Mouse (Mus musculus) CD4-positive, CD25-positive, alpha-beta regulatory T cell, adult 4 months (primary cell): ENCODE results near the gene Taar1. TPM values are rescaled to one million over a fixed set of nuclear protein-coding genes. Genes with fewer than 3 reads are reported as not detected.

Experiments used
- polyA plus RNA-seq, 2 experiments: library from polyadenylated mRNA; unstranded; fragments of 100-300 nt; shearing (Covaris generic); gene quantifications; one replicate each; pipeline ENCODE4 v1.2.1; 2017

Taar1 gene
- polyA plus RNA-seq, 2 experiments from 2014 or later = not detected

Other genes with a start within 250 kb of the Taar1 start
- gene Rps12, start 133.1 kb upstream of the Taar1 start, polyA plus RNA-seq = 100 to 1,000 TPM; 121 to 593 TPM
- gene Slc18b1, start 123.4 kb upstream of the Taar1 start, polyA plus RNA-seq = not detected
- gene Vnn3, start 68.9 kb upstream of the Taar1 start, polyA plus RNA-seq = under 1 TPM in 1 of 2 experiments, not detected in 1; 0.17 TPM
- gene Vnn1, start 25.7 kb upstream of the Taar1 start, polyA plus RNA-seq = not detected
- not detected for gene Taar2, start 18.2 kb downstream of the Taar1 start, polyA plus RNA-seq
- not detected for gene Taar3, start 29.2 kb downstream of the Taar1 start, polyA plus RNA-seq
- gene Taar4, start 40.1 kb downstream of the Taar1 start, polyA plus RNA-seq = not detected
- not detected for gene Taar5, start 50.4 kb downstream of the Taar1 start, polyA plus RNA-seq
- not detected for gene Taar6, start 65.3 kb downstream of the Taar1 start, polyA plus RNA-seq
- not detected for gene Taar7a, start 73.1 kb downstream of the Taar1 start, polyA plus RNA-seq
- not detected for gene Taar7b, start 79.6 kb downstream of the Taar1 start, polyA plus RNA-seq
- gene Taar7d, start 106.9 kb downstream of the Taar1 start, polyA plus RNA-seq = not detected
- under 1 TPM in 1 of 2 experiments, not detected in 1; 0.30 TPM for gene Taar7e, start 117.3 kb downstream of the Taar1 start, polyA plus RNA-seq
- not detected for gene Taar7f, start 129.2 kb downstream of the Taar1 start, polyA plus RNA-seq
- not detected for gene Taar8a, start 156.1 kb downstream of the Taar1 start, polyA plus RNA-seq
- not detected for gene Taar8b, start 171.9 kb downstream of the Taar1 start, polyA plus RNA-seq
- gene Taar8c, start 181.6 kb downstream of the Taar1 start, polyA plus RNA-seq = not detected
- not detected for gene Taar9, start 189.2 kb downstream of the Taar1 start, polyA plus RNA-seq
- 10 to 100 TPM; 21.2 to 25.6 TPM for gene Stx7, start 228.9 kb downstream of the Taar1 start, polyA plus RNA-seq